Mouse (Mus musculus) thymus, adult 2 months (tissue): ENCODE measurements around the gene Sufu.

ENCODE experiments used
- CTCF ChIP-seq: fragments of 200-500 bp; IDR thresholded peaks from 2 replicates; pipeline ENCODE4 v1.5.1; 2012; ENCODE audit warnings: mild to moderate bottlenecking, control low read depth, low read length, moderate library complexity, borderline replicate concordance; ENCODE audit not compliant: control insufficient read depth, poor library complexity, insufficient read depth; ENCODE audit errors: extremely low read depth
- POLR2A ChIP-seq: fragments of 200-500 bp; IDR thresholded peaks from 2 replicates; pipeline ENCODE4 v1.6.1; 2012; ENCODE audit warnings: mild to moderate bottlenecking, low read length, control low read depth, moderate library complexity; ENCODE audit not compliant: control insufficient read depth, poor library complexity, insufficient read depth; ENCODE audit errors: extremely low read depth

GRCm38 (mm10) chr19:46528529-46529213, 132.0 kb downstream of the Sufu start:
- no peak for TF ChIP-seq POLR2A
- TF ChIP-seq CTCF: 0 out of 2 replicates have a peak, but pooled peaks have one; percentile 7
